Mouse (Mus musculus): ENCODE measurements around the gene Xntrpc. TPM values are rescaled to one million over a fixed set of nuclear protein-coding genes. Genes with fewer than 3 reads are reported as not detected.

Xntrpc gene
- 4.1 and 4.3 TPM in 2 replicates for polyA plus RNA-seq (2012; rRNA removed; ENCODE audit: low replicate concordance)

DNA sequence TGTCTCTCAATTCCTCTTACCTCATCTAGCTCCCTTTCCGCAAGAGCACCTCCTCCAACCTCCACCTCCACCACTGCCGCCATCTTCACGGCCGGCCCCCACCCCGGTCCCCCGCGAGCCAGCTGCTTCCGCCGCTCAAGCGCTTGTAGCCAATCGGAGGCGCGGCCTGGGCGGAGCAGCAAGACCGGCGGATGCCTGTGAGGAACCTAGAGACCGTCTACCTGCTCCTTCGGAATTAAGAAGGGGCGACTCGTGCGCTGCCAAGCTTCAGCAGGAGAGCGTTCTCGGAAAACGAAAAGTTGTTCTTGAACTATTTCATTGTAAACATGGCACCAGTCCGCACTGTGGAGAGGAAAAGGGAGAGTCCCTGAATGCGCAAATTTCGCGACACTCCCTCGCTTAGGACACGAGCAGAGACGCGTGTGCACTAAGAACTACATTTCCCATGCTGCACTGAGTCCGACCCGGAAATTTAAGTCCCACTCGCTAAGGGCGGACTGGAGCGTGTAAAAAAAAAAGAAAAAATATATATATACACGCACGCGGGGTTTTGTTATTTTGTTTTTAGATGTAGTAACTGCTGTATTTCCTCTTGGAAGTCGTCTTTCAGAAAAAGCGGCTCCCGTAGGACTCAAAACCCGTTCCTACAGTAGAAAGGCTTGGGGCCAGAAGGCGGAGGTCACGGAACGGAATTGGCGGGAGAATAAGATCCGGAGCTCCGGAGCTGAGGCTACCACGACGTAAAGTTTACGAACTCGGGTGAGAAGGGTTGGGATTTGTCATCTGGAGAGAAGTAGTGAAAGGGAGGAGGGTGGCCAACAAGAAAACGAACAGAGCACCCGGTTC is at the start of gene Xntrpc, which contains the start of the genes Rnf121 and Xndc1:
TSS of gene Xntrpc (plus strand) at position 668 of the 846 bp plus-strand sequence.
TSS of gene Rnf121 (minus strand) at position 424 of the 846 bp plus-strand sequence.
TSS of gene Xndc1 (plus strand) at position 466 of the 846 bp plus-strand sequence.

DNA sequence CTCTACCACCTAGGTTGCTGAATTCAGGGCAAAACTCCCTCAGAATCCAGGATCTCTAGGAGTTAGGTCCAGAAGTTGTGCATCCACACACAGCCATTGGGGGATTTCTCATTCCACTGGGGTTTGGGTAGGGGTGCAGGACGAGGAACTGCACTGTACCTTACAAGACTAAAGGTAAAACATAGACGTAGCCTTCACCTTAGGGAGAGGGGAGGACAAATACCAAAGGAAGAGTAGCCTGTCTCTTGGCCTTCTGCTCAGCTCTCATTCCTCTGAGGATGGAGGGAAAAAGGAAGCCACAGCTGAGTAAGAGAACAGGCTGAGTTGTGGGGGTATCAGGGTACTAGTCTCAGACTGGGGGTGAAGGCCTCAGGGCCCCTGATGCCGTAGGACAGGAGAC is 46.9 kb upstream of the Xntrpc start, which contains the start of gene Il18bp:
TSS of gene Il18bp (minus strand) at position 101 of the 400 bp plus-strand sequence.

DNA sequence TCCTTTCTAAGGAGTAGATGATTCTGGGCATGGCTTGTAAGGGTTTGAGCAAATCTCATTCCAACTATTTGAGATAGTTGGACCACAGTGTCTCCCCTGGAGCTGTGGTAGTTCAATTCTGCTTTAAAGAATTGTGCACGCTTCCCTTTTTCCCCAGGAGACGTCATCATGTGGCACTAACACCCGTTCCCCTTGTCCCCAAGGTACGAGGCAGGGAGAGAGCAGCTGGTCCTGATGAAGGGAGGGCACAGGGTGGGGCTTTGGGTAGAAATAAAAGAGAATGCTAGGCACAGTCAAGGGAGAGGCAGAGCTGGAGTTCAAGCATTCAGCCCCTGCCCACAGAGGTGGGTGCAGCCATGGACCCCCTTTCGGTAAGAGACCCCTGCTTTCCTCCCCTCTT is 17.3 kb downstream of the Xntrpc start, which contains the start of gene Trpc2:
TSS of gene Trpc2 (plus strand) at position 301 of the 400 bp plus-strand sequence.

DNA sequence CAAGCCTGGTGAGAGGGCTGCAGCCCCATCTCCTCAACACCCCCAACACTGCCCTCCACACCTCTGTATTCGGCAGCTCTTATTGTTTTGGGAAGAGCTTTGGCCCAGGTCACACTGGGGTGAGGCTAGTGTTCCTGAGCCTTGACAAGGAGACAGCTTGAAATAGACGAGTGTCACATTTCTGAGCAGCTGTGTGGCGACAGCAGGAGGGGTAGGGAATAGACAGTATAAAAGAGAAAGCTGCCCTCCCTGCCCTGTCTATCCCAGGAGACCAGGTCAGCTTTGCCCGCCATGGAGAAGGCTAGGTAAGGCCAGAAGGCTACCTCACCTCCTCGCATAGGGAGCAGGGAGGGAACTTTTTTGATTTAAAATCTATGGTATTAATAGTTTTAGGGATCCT is 36.0 kb downstream of the Xntrpc start, which contains the start of gene Art1:
TSS of gene Art1 (plus strand) at position 257 of the 400 bp plus-strand sequence.

DNA sequence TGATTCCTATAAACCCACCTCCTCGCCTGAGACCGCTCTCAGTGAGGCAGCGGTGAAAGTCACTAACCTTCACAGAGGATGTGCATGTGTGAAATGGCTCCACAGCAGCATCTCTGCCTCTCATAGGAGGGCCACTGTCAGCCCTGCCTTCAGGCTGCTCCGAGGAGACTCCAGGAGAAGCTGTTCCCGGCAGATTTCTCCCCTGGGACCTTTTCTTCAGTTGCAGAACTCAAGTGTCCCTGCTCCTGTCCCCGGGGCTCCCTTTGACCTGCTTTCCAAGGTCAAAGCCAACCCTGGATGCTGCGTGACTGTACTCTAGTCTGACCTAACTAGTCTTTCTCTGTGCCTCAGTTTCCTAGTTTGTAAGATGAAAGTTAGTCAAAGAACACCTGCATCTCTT is 43.7 kb downstream of the Xntrpc start, which contains the start of gene Art5:
TSS of gene Art5 (minus strand) at position 319 of the 400 bp plus-strand sequence.

GRCm38 (mm10) chr7:102116579-102117331 is 51.2 kb downstream of the Xntrpc start, which contains the start of gene Chrna10:
Gene Chrna10, minus strand, starts transcription at chr7:102116828.

Other genes with a start within 250 kb of the Xntrpc start
- 0.17 TPM in 1 of 2 replicates, not detected in the other for gene Phox2a, start 247.4 kb upstream of the Xntrpc start, polyA plus RNA-seq (2012; rRNA removed; ENCODE audit: low replicate concordance)
- gene Inppl1, start 227.5 kb upstream of the Xntrpc start, polyA plus RNA-seq (2012; rRNA removed; ENCODE audit: low replicate concordance) = 117 and 153 TPM in 2 replicates
- 99.2 and 198 TPM in 2 replicates for gene Folr2, start 208.5 kb upstream of the Xntrpc start, polyA plus RNA-seq (2012; rRNA removed; ENCODE audit: low replicate concordance)
- gene Anapc15, start 202.0 kb upstream of the Xntrpc start, polyA plus RNA-seq (2012; rRNA removed; ENCODE audit: low replicate concordance) = 45.5 and 65.2 TPM in 2 replicates
- gene Folr1, start 194.9 kb upstream of the Xntrpc start, polyA plus RNA-seq (2012; rRNA removed; ENCODE audit: low replicate concordance) = 4.3 and 4.6 TPM in 2 replicates
- 312 and 343 TPM in 2 replicates for gene Lamtor1, start 159.8 kb upstream of the Xntrpc start, polyA plus RNA-seq (2012; rRNA removed; ENCODE audit: low replicate concordance)
- gene Tomt, start 159.4 kb upstream of the Xntrpc start, polyA plus RNA-seq (2012; rRNA removed; ENCODE audit: low replicate concordance) = 0.60 and 0.75 TPM in 2 replicates
- 10.1 and 22.7 TPM in 2 replicates for gene Lrrc51, start 131.8 kb upstream of the Xntrpc start, polyA plus RNA-seq (2012; rRNA removed; ENCODE audit: low replicate concordance)
- 88.8 and 110 TPM in 2 replicates for gene Numa1, start 131.6 kb upstream of the Xntrpc start, polyA plus RNA-seq (2012; rRNA removed; ENCODE audit: low replicate concordance)
- 18.8 and 23.5 TPM in 2 replicates for gene Il18bp, start 47.0 kb upstream of the Xntrpc start, polyA plus RNA-seq (2012; rRNA removed; ENCODE audit: low replicate concordance)
- 12.6 and 30.7 TPM in 2 replicates for gene Rnf121, start 244 bp upstream of the Xntrpc start, polyA plus RNA-seq (2012; rRNA removed; ENCODE audit: low replicate concordance)
- 20.6 and 21.7 TPM in 2 replicates for gene Xndc1, start 202 bp upstream of the Xntrpc start, polyA plus RNA-seq (2012; rRNA removed; ENCODE audit: low replicate concordance)
- 0.73 TPM in 1 of 2 replicates, not detected in the other for gene Trpc2, start 17.4 kb downstream of the Xntrpc start, polyA plus RNA-seq (2012; rRNA removed; ENCODE audit: low replicate concordance)
- 0.29 and 82.2 TPM in 2 replicates for gene Art1, start 36.0 kb downstream of the Xntrpc start, polyA plus RNA-seq (2012; rRNA removed; ENCODE audit: low replicate concordance)
- 0.24 and 6.7 TPM in 2 replicates for gene Art5, start 43.8 kb downstream of the Xntrpc start, polyA plus RNA-seq (2012; rRNA removed; ENCODE audit: low replicate concordance)
- not detected in 2 replicates for gene Chrna10, start 51.1 kb downstream of the Xntrpc start, polyA plus RNA-seq (2012; rRNA removed; ENCODE audit: low replicate concordance)
- 14.6 and 17.4 TPM in 2 replicates for gene Nup98, start 144.5 kb downstream of the Xntrpc start, polyA plus RNA-seq (2012; rRNA removed; ENCODE audit: low replicate concordance)
- 125 and 155 TPM in 2 replicates for gene Pgap2, start 144.5 kb downstream of the Xntrpc start, polyA plus RNA-seq (2012; rRNA removed; ENCODE audit: low replicate concordance)
- 106 and 133 TPM in 2 replicates for gene Rhog, start 190.3 kb downstream of the Xntrpc start, polyA plus RNA-seq (2012; rRNA removed; ENCODE audit: low replicate concordance)
- 97.0 and 125 TPM in 2 replicates for gene Stim1, start 202.1 kb downstream of the Xntrpc start, polyA plus RNA-seq (2012; rRNA removed; ENCODE audit: low replicate concordance)

Measured in mammary gland, adult 2 months (tissue).